Mouse (Mus musculus): Measurements from ENCODE around the gene Vmn2r117.

DNA sequence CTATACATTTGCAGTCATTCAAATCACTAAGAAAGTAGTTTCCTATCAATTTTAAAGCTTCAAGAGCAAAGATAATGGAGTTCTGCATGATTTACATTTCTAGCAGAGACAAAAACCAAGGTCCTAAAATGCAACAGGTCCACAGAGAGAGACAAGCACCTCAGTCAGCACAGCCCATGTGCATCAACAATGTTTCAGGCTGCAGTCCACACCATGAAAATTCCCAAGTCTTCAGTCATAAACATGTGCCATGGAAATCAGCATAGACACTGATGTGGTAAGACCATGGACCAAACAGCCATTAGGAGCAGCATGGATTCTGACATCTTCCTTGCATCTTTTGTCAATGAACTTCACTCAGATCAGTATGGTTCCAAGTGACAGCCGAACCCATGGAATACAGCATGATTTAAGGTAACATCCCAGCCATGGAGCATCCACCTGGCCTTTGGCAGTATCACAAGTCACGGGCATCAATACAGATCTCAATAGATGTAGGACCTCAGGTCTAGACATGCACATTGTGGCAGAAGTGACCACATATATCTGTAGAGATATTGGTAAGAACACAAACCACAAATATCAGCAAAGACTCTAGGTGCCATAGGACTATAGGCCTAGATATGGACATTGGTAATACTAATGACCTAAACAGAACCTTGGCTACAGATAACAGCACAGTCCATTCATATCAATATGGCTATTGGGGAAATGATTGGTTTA is 39.4 kb upstream of the Vmn2r117 start:
- TF ChIP-seq CTCF (IDR thresholded peaks at IDR 0.05; ENCODE audit: extremely low read depth, insufficient read depth, insufficient read length, insufficient replicate concordance) (no peak), POLR2A (IDR thresholded peaks at IDR 0.05; ENCODE audit: low read depth, low read length) (no peak)

All from spleen, adult 2 months (tissue).